Mouse (Mus musculus) stomach, postnatal 0 days (tissue): ENCODE data around the gene Phox2a.

ENCODE experiments used
- CTCF ChIP-seq: IDR thresholded peaks from 2 replicates; pipeline ENCODE4 v1.5.1; 2016; ENCODE audit warnings: antibody characterized with exemption, low read depth, mild to moderate bottlenecking, moderate library complexity
- EP300 ChIP-seq: optimal IDR thresholded peaks from 2 replicates; pipeline ENCODE3; 2016; ENCODE audit warnings: antibody characterized with exemption

DNA sequence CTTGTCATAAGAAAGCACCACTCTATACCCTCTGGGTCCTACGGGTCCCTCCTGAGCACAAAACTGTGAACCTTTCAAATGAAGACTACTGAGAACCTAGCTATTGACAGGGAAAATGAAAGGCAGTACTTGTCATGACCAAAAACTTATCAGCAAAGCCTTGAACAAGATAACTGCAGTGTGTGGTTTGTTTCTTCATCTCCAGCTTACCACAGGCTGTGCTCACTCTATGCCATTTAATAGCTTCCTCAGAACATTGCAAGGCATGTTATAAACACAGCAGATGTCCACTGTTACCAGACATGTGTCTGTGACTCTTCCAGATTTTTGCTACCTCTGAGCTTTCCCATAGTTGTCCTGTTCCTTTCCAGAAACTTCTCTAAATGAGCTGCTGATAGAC is 41.1 kb upstream of the Phox2a start:
- TF ChIP-seq CTCF = no peak
- TF ChIP-seq EP300 = no peak
